Mouse (Mus musculus) A20 (cell line): ENCODE data around the gene Gm11733.
"Not testable (repeated sequence)": the region's sequence is repeated elsewhere in the genome, so short reads cannot be mapped to it uniquely, and the experiment has no call there.

Source experiments
- DNase-seq: peaks from one replicate; pipeline ENCODE4 v3.0.0-alpha.2; 2011; ENCODE audit warnings: low read depth, low spot score

Gm11733 gene

GRCm38 (mm10) chr11:117484198-117484597 lies at the start of gene Gm11733:
Gene Gm11733, plus strand, starts transcription at chr11:117484368.
- DNase-seq: no peak

DNA sequence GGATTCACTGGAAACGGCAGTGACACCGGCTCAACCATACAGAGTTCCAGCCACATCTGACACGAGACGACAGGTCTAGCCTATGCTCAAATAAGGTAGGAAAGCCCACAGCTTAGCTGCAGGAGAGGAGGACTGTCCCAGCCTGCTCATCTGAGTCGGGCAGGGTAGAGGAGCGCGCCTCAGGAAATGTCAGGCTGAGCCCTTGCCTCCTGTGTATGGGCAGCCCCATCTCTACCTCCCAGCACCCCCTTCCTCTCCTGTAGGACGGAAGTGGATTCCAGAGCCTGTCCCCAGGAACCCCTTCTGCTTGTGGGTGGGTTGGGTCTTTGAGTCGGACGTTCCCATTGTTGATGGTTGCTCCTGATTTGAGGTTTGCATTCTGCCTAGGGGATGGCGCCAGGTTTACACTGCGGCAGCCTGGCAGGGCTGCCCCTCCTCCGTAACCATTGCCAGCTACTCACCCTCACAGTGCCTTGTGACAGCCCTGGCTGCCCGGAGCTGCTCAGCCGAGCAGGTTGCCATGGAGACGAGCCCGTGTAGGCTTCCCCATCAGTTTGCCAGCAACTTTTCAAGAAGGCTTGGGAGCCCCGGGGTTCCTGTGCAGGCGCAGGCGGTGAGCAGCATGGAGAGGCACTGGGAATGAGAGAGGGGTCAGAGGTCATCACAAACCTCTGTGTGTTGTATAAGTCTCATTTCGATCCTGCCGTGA lies 47.6 kb upstream of the Gm11733 start:
- no peak for DNase-seq

DNA sequence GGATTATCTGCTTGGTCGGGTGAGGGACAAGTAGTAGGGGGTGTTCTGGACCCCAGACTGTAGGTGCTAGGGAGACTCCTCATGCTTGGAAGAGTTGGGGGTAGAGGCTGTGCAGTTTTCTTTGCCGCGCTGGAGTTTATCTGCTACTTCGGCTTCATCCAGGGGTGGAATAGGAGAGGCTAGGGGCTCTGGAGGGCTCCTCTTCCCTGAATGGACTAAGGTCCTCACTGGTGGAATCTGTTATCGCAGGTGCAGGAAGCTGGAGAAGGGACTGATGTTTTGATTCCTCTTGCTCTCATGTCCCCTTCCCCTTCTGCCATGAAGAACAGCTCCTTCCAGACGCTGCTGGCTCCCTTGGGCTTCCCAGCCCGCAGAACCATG lies 47.1 kb upstream of the Gm11733 start:
- no peak for DNase-seq

GRCm38 (mm10) chr11:117438363-117438762 lies 45.8 kb upstream of the Gm11733 start:
- no peak for DNase-seq

GRCm38 (mm10) chr11:117440865-117441425 lies 43.2 kb upstream of the Gm11733 start:
- no peak for DNase-seq

GRCm38 (mm10) chr11:117444090-117444489 lies 40.1 kb upstream of the Gm11733 start:
- DNase-seq: no peak

DNA sequence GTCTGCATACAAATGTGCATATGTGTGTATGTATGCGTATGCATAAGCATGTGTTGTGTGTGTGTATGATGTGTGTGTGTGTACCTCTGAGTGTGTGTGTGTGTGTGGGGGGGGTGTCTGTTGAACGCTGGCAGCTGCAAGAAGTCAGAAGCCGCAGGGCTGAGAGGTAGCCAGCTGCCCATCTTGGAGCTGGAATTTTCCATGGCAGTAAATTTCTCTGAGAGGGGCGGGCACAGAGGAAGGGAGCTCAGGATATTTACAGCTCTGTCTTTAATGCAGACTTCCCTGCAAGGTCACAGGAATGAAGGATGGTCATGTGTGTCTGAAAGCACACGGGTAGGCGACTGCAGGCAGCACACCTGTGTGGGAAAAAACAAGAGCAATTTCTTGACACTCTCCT lies 38.5 kb upstream of the Gm11733 start:
- DNase-seq: no peak

- DNase-seq: no peak
These were observed 30.1 kb upstream of the Gm11733 start for GRCm38 (mm10) chr11:117454086-117454485.

GRCm38 (mm10) chr11:117459148-117459547 lies 25.0 kb upstream of the Gm11733 start:
- DNase-seq: peak; percentile 82

DNA sequence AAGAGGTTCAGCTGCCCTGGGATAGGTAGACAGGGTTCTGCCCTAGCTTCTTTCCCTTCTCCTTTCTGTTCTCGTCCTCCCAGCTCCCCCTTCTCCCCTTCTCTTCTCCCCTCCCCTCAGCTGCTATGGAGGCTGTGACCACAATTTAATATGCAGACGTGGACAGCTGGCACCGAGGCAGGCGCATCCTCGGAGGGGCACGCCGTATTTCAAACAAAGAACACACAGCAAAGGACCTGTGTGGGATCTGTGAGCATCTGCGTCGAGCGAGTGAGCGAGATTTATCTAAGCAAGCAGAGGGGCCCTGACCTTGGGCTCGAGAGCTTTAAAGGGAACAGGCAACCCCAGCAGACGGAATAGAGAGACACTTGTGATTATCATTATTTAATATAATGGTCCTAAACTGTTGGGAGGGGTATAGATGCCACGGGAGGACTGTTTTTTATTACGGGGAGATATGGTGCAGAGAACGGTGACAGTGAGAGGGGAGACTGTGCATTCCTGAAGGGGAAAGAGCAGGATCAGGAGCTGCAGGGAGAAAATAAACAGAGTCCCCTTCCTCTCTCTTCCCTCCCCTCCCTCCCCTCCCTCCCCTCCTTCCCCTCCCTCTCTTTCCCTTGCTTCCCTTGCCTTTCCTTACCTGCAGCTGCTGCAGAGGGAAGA lies 21.8 kb upstream of the Gm11733 start:
- DNase-seq: no peak

- DNase-seq: not testable (repeated sequence)
These were observed 20.8 kb upstream of the Gm11733 start for GRCm38 (mm10) chr11:117463416-117463815.

GRCm38 (mm10) chr11:117466292-117466691 lies 17.9 kb upstream of the Gm11733 start:
- DNase-seq: no peak

DNA sequence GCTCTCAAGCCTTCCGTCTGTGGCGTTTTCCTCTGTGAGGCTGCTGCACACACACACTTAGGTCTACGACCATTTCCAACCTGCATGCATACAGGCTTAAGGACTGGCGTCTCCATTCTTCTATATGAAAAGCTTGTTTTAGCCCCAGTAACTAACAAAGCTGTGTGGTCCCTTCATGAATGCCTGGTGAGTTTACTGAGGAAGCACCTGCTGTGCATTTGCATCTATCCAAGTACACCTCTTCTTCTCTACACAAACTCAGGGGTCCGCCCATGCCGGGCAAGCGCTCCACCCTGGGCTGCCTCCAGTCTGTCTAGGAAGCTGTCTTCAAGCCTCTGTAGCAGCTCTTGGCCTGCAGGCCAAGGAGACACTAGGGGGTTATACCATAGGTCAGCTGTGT lies 17.3 kb upstream of the Gm11733 start:
- no peak for DNase-seq

DNA sequence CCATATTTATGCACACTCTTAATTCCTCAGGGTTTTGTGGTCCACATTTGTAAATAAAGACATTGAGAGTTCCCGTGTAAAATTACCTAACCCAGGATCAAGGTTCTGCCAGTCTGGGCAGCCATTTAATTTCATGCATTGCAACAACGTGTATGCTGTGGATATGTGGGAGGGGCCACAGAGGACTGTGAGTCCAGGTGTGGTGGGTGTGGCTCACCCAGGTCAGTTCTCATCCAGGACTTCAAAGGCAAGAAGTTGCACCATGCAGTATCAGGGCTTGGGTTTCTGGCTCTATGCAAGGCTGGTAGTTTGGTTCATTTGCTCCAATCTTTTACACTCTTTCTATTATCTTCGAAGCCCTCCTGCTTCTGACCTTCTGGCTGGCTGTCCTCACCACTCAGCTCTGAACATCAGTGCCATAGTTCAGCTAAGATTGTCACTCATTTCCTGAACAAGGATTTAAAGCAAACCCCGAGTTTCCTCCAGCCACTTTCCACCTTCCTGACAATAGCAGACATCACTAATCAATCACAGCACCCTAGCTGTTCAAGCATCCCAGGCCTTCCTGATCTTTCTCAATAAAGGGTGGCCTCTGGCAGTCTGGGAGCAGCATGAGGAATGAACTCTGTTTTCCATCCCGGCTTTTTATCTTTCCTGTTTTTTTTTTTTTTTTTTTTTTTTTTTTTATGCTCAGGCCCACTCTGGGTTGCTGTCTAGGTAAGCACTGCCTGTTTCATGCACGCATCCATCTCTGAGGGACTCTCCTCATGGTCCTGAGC lies 15.4 kb upstream of the Gm11733 start:
- no peak for DNase-seq

DNA sequence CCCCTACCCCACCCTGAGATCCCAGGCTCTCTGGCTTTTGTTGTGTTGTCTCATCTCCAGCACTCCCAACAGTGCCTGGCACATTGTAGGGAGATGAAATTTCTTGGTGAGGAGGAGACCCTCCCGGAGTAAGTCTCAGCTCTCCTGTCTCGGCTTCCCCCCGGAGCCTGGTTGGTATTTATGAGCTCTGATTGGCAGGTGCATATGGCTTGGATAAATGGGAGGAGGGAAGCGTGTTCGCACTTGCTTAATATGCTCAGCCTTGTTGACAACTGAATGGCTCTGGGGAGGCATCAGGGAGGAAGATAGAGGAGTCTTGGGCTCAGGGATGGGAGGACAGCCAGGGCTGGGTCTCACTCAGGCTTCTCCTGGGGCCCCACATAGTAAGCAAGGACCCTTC lies 14.4 kb upstream of the Gm11733 start:
- no peak for DNase-seq

- DNase-seq: no peak
These were observed 13.5 kb upstream of the Gm11733 start for GRCm38 (mm10) chr11:117470586-117471195.

DNA sequence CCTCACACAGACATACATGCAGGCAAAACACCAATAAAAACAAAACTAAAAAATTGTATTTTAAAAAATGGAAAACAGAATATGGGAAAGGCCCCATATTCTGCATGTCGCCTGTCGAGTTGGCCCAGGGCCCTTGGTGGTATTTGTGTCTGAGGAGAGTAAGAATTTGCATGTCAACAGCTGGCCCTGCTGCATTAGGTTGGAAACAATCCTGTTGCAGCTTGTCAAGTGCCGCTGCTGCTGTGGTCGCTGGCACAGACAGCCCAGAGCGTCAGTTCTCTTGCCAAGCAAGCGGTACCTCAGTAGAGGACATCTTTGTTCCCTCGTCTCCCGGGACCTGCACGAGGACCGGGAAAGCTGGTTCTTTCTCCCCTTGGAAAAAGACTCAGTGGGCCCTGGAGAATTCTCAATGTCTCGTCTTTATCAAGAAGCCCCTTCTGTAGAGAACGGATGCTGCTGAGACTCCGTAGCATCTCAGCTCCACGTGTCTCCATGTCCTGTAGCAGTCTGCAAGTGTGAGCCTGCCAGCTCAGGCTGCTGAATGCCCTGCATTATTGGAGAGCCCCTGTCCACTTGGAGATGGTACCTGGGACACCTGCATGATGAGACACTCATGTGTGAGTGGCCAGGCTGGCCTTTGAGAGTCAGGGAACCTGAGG lies 12.4 kb upstream of the Gm11733 start:
- DNase-seq: no peak

- no peak for DNase-seq
These were observed 11.3 kb upstream of the Gm11733 start for GRCm38 (mm10) chr11:117472885-117473284.

DNA sequence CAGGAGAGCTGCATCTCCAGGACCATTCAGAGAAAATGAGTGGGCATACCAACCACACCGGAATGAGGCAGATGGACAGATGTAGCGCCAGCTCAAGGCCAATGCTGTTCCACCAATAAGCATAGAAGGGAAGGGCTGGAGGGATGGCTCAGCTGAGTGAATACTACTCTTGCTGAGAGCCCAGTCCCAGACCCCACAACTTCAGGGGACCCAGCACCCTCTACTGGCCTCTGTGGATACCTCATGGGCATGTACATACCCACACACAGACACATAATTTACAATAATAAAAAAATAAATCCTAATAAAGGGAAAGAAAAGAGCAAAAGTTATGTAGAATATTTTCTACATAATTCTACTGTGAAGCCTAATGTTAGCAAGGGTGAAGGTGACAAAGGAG lies 9.0 kb upstream of the Gm11733 start:
- peak; percentile 31 for DNase-seq

GRCm38 (mm10) chr11:117475669-117476068 lies 8.5 kb upstream of the Gm11733 start:
- DNase-seq: peak; percentile 35

DNA sequence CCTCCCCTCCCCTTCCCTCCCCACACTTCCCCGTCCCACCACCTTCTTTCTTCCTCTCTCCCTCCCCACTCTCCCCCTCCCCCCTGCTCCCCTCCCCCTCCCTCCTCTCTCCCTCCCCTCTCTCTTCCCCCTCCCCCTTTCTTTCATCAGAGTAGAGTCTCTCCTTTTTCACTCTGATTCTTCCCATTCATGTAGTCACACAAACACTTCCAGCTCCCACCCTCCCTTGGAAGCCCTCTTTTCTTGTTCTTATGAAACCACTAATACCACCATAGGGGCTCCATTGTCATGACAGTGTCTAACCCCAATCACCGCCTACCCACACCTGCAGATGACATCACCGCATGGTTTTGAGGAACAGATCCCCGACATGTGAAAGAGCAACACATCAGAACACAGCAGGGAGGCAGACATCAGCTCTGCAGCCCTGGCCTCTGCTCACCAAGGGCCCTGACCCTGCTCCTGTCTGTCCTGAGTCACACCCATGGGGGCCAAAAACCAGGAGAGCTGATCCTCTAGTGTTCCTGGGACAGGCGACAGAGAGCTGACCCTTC lies 7.5 kb upstream of the Gm11733 start:
- DNase-seq: peak; percentile 75
